In the genomic region with DNA sequence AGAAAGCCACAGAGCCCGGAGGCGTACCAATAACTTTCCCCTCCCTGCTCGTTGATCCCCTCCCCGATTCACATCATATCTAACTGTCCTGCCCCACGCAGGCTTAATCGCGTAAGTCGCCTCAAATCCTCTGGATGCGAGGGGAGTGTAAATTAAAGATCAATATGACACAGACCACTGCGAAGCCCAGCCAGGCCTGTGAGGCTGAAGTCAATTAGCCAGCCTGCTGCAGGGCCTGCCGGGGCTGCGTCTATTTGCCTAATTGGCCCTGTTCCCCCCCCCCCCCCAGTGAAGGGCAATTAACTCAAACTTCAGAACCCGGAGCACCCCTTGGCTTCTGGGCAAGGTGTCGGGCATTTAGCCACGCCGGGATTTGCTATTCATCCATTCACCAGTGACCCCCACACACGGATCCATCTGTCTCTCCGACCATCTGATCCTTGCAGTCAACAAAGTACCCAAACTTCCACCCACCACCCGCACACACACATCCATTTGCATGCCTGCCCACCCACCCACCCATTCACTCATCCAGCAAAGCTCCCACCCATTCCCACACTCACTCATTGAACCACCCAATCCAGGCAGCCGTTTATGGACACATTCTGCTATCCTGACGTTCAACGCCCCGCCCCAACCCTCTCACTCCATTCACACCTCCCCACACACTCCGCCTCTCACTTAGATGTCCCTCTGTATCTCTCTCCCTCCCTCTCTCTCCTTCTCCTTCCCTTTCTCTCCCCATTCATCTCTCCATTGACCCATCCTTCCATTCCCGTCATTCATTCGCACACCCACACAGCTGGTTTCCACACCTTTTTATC, we compare ENCODE assay signal across 13 mouse cellular contexts. TPM values are rescaled to one million over a fixed set of nuclear protein-coding genes. Genes with fewer than 3 reads are reported as not detected.
DNase-seq lines count a peak whose midpoint lies in the region; ATAC-seq lines count a peak whose summit lies in the region.
"Had no signal": no experiment of that assay in that cellular context is flagged by ENCODE, and none has a peak within 500 bp of the region (broad histone marks: within the 10 kb centered on the region; RNA-seq: fewer than 3 reads in every experiment).

No protein-coding gene starts in this region.

- peaks cover 81% of the 10 kb centered on the region for H3K4me1 ChIP-seq in hindbrain, embryonic 13.5 days (replicated peaks)
- H3K4me1 ChIP-seq in midbrain, embryonic 12.5 days, result peaks cover 60% of the 10 kb centered on the region

- no peak overlapping the region for H3K4me3 ChIP-seq in hindbrain, embryonic 13.5 days
- no peak overlapping the region for H3K4me3 ChIP-seq in midbrain, embryonic 12.5 days
- H3K4me3 ChIP-seq: embryonic facial prominence, embryonic 15.5 days had no signal

- DNase-seq in frontal cortex, postnatal 25 days (ENCODE audit: low spot score in 2 of 2), result no peak
- DNase-seq in right cerebral cortex, postnatal 14 days, result peak; percentile 32
- no peak for DNase-seq in heart, adult 18-20 months
- no peak for DNase-seq in cerebellum, adult 11 months
- no peak for DNase-seq in urinary bladder, adult 18-20 months (ENCODE audit: low spot score in 2 of 2)
- DNase-seq: adrenal gland, postnatal 10 days; cerebellum, adult 9-11 months; kidney, postnatal 14 days; thymus, postnatal 36 days had no signal

- ATAC-seq in frontal cortex, adult (ENCODE audit: low TSS enrichment), result peak; percentile 64
- peak; percentile 29 for ATAC-seq in hindbrain, embryonic 13.5 days (ENCODE audit: low FRiP score)
- peak; percentile 45 for ATAC-seq in midbrain, embryonic 12.5 days (ENCODE audit: low FRiP score, low read depth)

- no peaks in the 10 kb centered on the region for H3K9me3 ChIP-seq in hindbrain, embryonic 13.5 days
- H3K9me3 ChIP-seq in midbrain, embryonic 12.5 days, result no peaks in the 10 kb centered on the region
- H3K9me3 ChIP-seq: embryonic facial prominence, embryonic 15.5 days had no signal

- H3K27me3 ChIP-seq in hindbrain, embryonic 13.5 days, result no peaks in the 10 kb centered on the region
- no peaks in the 10 kb centered on the region for H3K27me3 ChIP-seq in midbrain, embryonic 12.5 days
- H3K27me3 ChIP-seq: embryonic facial prominence, embryonic 15.5 days had no signal

- peak overlapping the region; percentile 66 for H3K27ac ChIP-seq in hindbrain, embryonic 13.5 days
- peak overlapping the region; percentile 72 for H3K27ac ChIP-seq in midbrain, embryonic 12.5 days (replicated peaks)

- H3K36me3 ChIP-seq in hindbrain, embryonic 13.5 days, result no peaks in the 10 kb centered on the region
- peaks cover 5% of the 10 kb centered on the region; the same call in 1 of the 2 replicates for H3K36me3 ChIP-seq in midbrain, embryonic 12.5 days
- H3K36me3 ChIP-seq: embryonic facial prominence, embryonic 15.5 days had no signal

- no peak overlapping the region for H3K4me2 ChIP-seq in hindbrain, embryonic 13.5 days
- H3K4me2 ChIP-seq in midbrain, embryonic 12.5 days (replicated peaks), result 0 out of 2 replicates have a peak overlapping the region, but pooled peaks have one; percentile 13
- H3K4me2 ChIP-seq: embryonic facial prominence, embryonic 15.5 days had no signal

- H3K9ac ChIP-seq in hindbrain, embryonic 13.5 days, result no peak overlapping the region
- no peak overlapping the region for H3K9ac ChIP-seq in midbrain, embryonic 12.5 days (replicated peaks)
- H3K9ac ChIP-seq: embryonic facial prominence, embryonic 15.5 days had no signal

- 32% methylated on average over 26 of the region's 26 CpGs for WGBS in hindbrain, embryonic 13.5 days
- 43% methylated on average over 26 of the region's 26 CpGs for WGBS in midbrain, embryonic 12.5 days

RNA-seq across cellular contexts. Expression of gene Ephb2, which starts 49.1 kb away (rescaled TPM):
- 14.9 and 16.5 TPM in 2 replicates for polyA plus RNA-seq in hindbrain, embryonic 13.5 days (2015; fragmentation: Nextera tagmentation; extraction: Ambion mirVana)
- 39.8 and 40.0 TPM in 2 replicates for polyA plus RNA-seq in midbrain, embryonic 12.5 days (2016; fragmentation: Nextera tagmentation; extraction: Ambion mirVana)
- total RNA-seq in heart, adult 18-20 months (2021), result under 1 TPM; 0.89 to 0.90 TPM
